In genomic region chr15:3466608-3467007, GRCm38 (mm10) we compare ENCODE assay signal across 20 mouse cellular contexts.
"Had no signal": no experiment of that assay in that cellular context is flagged by ENCODE, and none has a peak within 500 bp of the region (broad histone marks: within the 10 kb centered on the region; RNA-seq: fewer than 3 reads in every experiment).

No protein-coding gene starts in this region.

- H3K4me3 ChIP-seq: midbrain, embryonic 10.5 days; midbrain, embryonic 12.5 days; myocyte; neural tube, embryonic 13.5 days; neural tube, embryonic 15.5 days; stomach, embryonic 15.5 days had no signal

- H3K4me1 ChIP-seq: midbrain, embryonic 10.5 days; midbrain, embryonic 12.5 days; neural tube, embryonic 13.5 days; neural tube, embryonic 15.5 days had no signal

- H3K9ac ChIP-seq: lung, embryonic 14.5 days; midbrain, embryonic 12.5 days; neural tube, embryonic 13.5 days; neural tube, embryonic 15.5 days; stomach, embryonic 15.5 days had no signal

- H3K9me3 ChIP-seq: midbrain, embryonic 10.5 days; midbrain, embryonic 12.5 days; neural tube, embryonic 13.5 days; neural tube, embryonic 15.5 days; stomach, embryonic 15.5 days had no signal

- H3K4me2 ChIP-seq: lung, embryonic 14.5 days; midbrain, embryonic 12.5 days; neural tube, embryonic 13.5 days; neural tube, embryonic 15.5 days; stomach, embryonic 15.5 days had no signal

- H3K27ac ChIP-seq: midbrain, embryonic 10.5 days; midbrain, embryonic 12.5 days; neural tube, embryonic 13.5 days; neural tube, embryonic 15.5 days; stomach, embryonic 15.5 days had no signal

- DNase-seq: lung, adult 18-20 months; lung, embryonic 14.5 days; lung, postnatal 10 days; lung, postnatal 4 days; midbrain, embryonic 14.5 days; retina, postnatal 1 day; right cerebral cortex, adult 18-20 months; right cerebral cortex, postnatal 25 days; right cerebral cortex, postnatal 4 days; spleen, adult 18-20 months; thymus, adult 18-20 months; thymus, postnatal 14 days; thymus, postnatal 36 days had no signal

- H3K27me3 ChIP-seq: midbrain, embryonic 12.5 days; neural tube, embryonic 13.5 days; neural tube, embryonic 15.5 days; stomach, embryonic 15.5 days had no signal

- ATAC-seq: midbrain, embryonic 16.5 days had no signal

- H3K36me3 ChIP-seq: midbrain, embryonic 10.5 days; midbrain, embryonic 12.5 days; neural tube, embryonic 13.5 days; neural tube, embryonic 15.5 days; stomach, embryonic 15.5 days had no signal
